Mouse (Mus musculus) heart, embryonic 13.5 days (tissue): ENCODE measurements at regions not wholly inside any gene's neighbourhood (a gene's known extent, or its start where the extent isn't known, plus 50 kb on each side); places are given as distances from the start of the nearest gene placed in this dataset.

Experiments
- ATAC-seq: fragments of 200-750 bp; cut with Nextera tagmentation; 2 replicates; pipeline ENCODE4 v1.8.0; 2017; ENCODE audit warnings: moderate TSS enrichment; ENCODE audit not compliant: insufficient number of reproducible peaks, low FRiP score, low TSS enrichment; ENCODE audit errors: extremely low read depth
- H3K27ac ChIP-seq: fragments of 300-500 bp; sonication (generic); replicated peaks from 2 replicates; pipeline ENCODE4 v1.5.1; 2015; ENCODE audit warnings: moderate library complexity, mild to moderate bottlenecking, inconsistent platforms
- H3K27me3 ChIP-seq: fragments of 300-500 bp; sonication (generic); replicated peaks from 2 replicates; pipeline ENCODE4 v1.6.1; 2015; ENCODE audit warnings: mild to moderate bottlenecking, inconsistent platforms
- H3K36me3 ChIP-seq: fragments of 300-500 bp; sonication (generic); 2 replicates; pipeline ENCODE4 v1.6.1; 2015; ENCODE audit warnings: mild to moderate bottlenecking, inconsistent platforms
- H3K4me1 ChIP-seq: fragments of 300-500 bp; sonication (generic); 2 replicates; pipeline ENCODE4 v1.6.1; 2015; ENCODE audit warnings: inconsistent platforms
- H3K4me2 ChIP-seq: fragments of 300-500 bp; sonication (generic); 2 replicates; pipeline ENCODE4 v1.6.1; 2015; ENCODE audit warnings: inconsistent platforms, mild to moderate bottlenecking, moderate library complexity
- H3K4me3 ChIP-seq: fragments of 300-500 bp; sonication (generic); 2 replicates; pipeline ENCODE4 v1.5.1; 2015; ENCODE audit warnings: moderate library complexity, mild to moderate bottlenecking, inconsistent platforms
- H3K9ac ChIP-seq: fragments of 300-500 bp; sonication (generic); 2 replicates; pipeline ENCODE4 v1.6.1; 2015; ENCODE audit warnings: inconsistent platforms, mild to moderate bottlenecking, moderate library complexity
- H3K9me3 ChIP-seq: fragments of 300-500 bp; sonication (generic); 2 replicates; pipeline ENCODE4 v1.6.1; 2016; ENCODE audit warnings: inconsistent platforms
- WGBS: fragments of 180-500 bp; shearing (Covaris S2); methylation state at CpG from one replicate; pipeline ENCODE4 v1.1.7; 2015; ENCODE audit warnings: mixed read lengths; 5-methylcytosine and 5-hydroxymethylcytosine counted together

- no peak overlapping the region for H3K27ac ChIP-seq
- H3K9me3 ChIP-seq = no peaks in the 10 kb centered on the region
- no peak overlapping the region for H3K4me2 ChIP-seq
- H3K4me3 ChIP-seq = no peak overlapping the region
- no peaks in the 10 kb centered on the region for H3K27me3 ChIP-seq
- H3K4me1 ChIP-seq = peaks cover 22% of the 10 kb centered on the region
- no peak overlapping the region for H3K9ac ChIP-seq
- H3K36me3 ChIP-seq = no peaks in the 10 kb centered on the region
- 74% methylated on average over 3 of the region's 3 CpGs for WGBS
- no peak for ATAC-seq
Measured at GRCm38 (mm10) chr15:93831148-93831547, 235.5 kb upstream of the Prickle1 start.

- H3K9me3 ChIP-seq = no peaks in the 10 kb centered on the region
Measured at GRCm38 (mm10) chr15:93824729-93825694, 229.3 kb upstream of the Prickle1 start.

GRCm38 (mm10) chr15:93821236-93821635 is 225.5 kb upstream of the Prickle1 start:
- ATAC-seq = no peak
- no peaks in the 10 kb centered on the region for H3K9me3 ChIP-seq
- no peak overlapping the region for H3K27ac ChIP-seq
- no peak overlapping the region for H3K4me2 ChIP-seq
- WGBS = 67% methylated on average over 6 of the region's 6 CpGs
- no peaks in the 10 kb centered on the region for H3K36me3 ChIP-seq
- H3K4me3 ChIP-seq = no peak overlapping the region
- no peaks in the 10 kb centered on the region for H3K27me3 ChIP-seq
- no peak overlapping the region for H3K9ac ChIP-seq
- peaks cover 21% of the 10 kb centered on the region for H3K4me1 ChIP-seq

More at GRCm38 (mm10) chr15:93824729-93825694, 229.3 kb upstream of the Prickle1 start:
- H3K36me3 ChIP-seq = no peaks in the 10 kb centered on the region
- no peak; the same call in 1 of the 2 replicates for ATAC-seq
- H3K4me1 ChIP-seq = peaks cover 21% of the 10 kb centered on the region
- peak overlapping the region; percentile 75 for H3K9ac ChIP-seq
- H3K4me3 ChIP-seq = peak overlapping the region; percentile 43
- peak overlapping the region; percentile 68 for H3K4me2 ChIP-seq
- WGBS = 24% methylated on average over 28 of the region's 28 CpGs
- H3K27ac ChIP-seq = peak overlapping the region; percentile 76
- H3K27me3 ChIP-seq = no peaks in the 10 kb centered on the region

DNA sequence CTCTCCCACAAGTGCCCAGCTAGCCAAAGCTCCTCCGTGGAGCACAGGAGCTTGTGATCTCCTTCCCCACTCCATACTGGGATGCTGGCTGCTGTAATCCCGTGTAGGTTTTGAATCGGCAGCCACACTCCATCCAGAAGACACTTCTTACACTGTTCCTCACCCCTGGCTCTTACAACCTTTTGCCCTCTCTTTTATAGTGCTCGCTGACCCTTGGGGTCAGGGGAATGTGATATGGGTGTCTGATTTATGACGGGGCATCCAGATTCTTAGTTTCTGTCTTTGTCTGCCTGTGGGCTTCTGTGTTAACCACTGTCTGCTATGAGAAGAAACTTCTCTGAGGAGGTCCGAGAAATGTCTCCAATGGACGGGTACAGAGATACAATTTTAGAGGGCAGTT is 216.3 kb upstream of the Prickle1 start:
- H3K4me2 ChIP-seq = no peak overlapping the region
- 72% methylated on average over 7 of the region's 7 CpGs for WGBS
- H3K27me3 ChIP-seq = no peaks in the 10 kb centered on the region
- H3K4me3 ChIP-seq = no peak overlapping the region
- ATAC-seq = no peak
- H3K9me3 ChIP-seq = peaks cover 8% of the 10 kb centered on the region; the same call in 1 of the 2 replicates
- no peak overlapping the region for H3K9ac ChIP-seq
- H3K4me1 ChIP-seq = no peaks in the 10 kb centered on the region
- no peaks in the 10 kb centered on the region for H3K36me3 ChIP-seq
- no peak overlapping the region for H3K27ac ChIP-seq

DNA sequence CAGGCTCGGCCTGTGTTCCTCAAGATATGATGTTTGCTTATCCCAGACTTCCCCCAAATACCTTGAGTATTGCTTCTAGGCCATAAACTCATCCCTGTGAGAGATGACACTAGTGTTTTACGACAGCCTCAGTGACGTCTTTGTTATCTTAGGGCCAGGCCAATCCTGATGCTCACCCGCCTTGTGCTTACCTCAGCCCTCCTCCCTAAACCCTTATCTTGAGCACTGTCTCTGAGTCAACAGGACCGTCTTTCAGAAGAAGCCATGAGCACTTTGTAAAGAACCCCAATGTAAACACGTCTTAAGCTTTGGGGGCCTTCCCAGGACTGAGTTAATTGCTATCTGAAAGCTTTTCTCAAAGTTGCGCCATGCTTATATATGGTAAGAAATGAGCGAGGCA is 212.3 kb upstream of the Prickle1 start:
- no peak for ATAC-seq
- no peaks in the 10 kb centered on the region for H3K4me1 ChIP-seq
- no peak overlapping the region for H3K27ac ChIP-seq
- H3K9me3 ChIP-seq = no peaks in the 10 kb centered on the region
- 64% methylated on average over 8 of the region's 8 CpGs for WGBS
- no peak overlapping the region for H3K9ac ChIP-seq
- no peak overlapping the region for H3K4me3 ChIP-seq
- H3K36me3 ChIP-seq = no peaks in the 10 kb centered on the region
- H3K27me3 ChIP-seq = no peaks in the 10 kb centered on the region
- no peak overlapping the region for H3K4me2 ChIP-seq

DNA sequence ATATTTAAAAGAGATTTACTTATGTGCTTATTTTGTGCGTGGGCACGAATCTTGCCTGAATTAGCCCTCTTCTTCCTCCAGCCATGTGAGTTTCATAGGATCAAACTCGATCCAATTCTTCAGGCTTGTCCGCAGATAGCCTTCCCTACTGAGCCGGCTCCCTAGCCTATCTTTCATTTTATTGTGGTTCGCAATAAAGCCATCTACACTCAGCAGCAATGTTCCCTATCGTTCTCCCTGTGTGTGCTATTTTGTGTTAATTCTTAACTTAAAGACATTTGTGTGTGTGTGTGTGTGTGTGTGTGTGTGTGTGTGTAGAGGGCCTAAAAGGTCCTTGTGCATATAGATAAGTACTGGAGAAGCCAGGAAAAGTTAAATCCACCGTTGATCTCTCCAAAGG is 211.8 kb upstream of the Prickle1 start:
- Histone ChIP-seq H3K27ac (no peak overlapping the region), H3K4me1 (no peaks in the 10 kb centered on the region), H3K36me3 (no peaks in the 10 kb centered on the region), H3K9ac (no peak overlapping the region), H3K4me2 (no peak overlapping the region), H3K9me3 (no peaks in the 10 kb centered on the region), H3K4me3 (no peak overlapping the region), H3K27me3 (no peaks in the 10 kb centered on the region)
- ATAC-seq = no peak
- 87% methylated on average over 8 of the region's 8 CpGs for WGBS

- no peak for ATAC-seq
- Histone ChIP-seq H3K9me3 (no peaks in the 10 kb centered on the region), H3K27ac (no peak overlapping the region), H3K4me3 (no peak overlapping the region), H3K9ac (no peak overlapping the region), H3K4me2 (no peak overlapping the region), H3K4me1 (no peaks in the 10 kb centered on the region), H3K36me3 (no peaks in the 10 kb centered on the region), H3K27me3 (no peaks in the 10 kb centered on the region)
- 73% methylated on average over 9 of the region's 9 CpGs for WGBS
Measured at GRCm38 (mm10) chr15:93804703-93805102, 209.0 kb upstream of the Prickle1 start.

DNA sequence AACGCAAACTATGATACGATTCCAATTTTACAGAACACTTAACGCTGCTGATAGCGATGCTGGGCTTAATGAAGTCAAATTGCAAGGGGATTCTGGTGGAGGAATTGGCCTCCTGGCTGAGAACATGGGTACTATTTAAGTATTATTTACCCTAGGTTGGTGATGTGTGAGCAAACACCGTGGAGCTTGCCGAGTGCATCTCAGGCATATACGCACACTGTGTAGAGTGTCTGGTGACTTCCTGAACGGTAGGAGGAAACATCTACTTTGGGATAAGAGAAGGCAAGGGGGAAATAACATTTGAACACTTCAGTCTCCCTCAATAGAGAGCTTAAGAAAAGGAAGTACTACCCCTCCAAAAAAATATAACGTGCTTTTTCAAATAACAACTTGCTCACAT is 194.8 kb upstream of the Prickle1 start:
- no peak overlapping the region for H3K4me2 ChIP-seq
- no peak for ATAC-seq

DNA sequence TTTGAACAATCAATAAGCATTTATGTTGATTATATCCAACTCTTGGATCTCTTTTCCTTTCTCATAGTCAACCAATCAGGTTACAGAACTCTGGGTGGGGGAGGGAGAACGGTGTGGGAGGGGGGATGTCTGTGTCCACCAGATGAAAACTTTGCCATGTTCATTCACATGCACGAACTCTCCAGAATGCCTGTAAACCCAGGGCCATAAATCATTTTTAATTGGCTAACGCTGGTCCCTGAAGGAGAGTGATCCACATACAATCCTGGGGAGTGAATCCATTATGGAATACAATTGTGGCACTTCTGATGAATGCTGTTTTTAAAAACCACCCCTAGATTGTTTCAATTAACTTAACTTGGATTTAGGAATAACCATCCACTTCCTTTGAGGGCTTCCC is 194.1 kb upstream of the Prickle1 start:
- Histone ChIP-seq H3K36me3 (no peaks in the 10 kb centered on the region), H3K4me3 (no peak overlapping the region), H3K4me2 (no peak overlapping the region), H3K27me3 (no peaks in the 10 kb centered on the region), H3K9me3 (no peaks in the 10 kb centered on the region), H3K27ac (no peak overlapping the region), H3K4me1 (0 out of 2 replicates have a peak, but pooled peaks cover 3% of the 10 kb centered on the region), H3K9ac (no peak overlapping the region)
- WGBS = 83% methylated on average over 3 of the region's 3 CpGs
- no peak for ATAC-seq

More for the DNA sequence above, 194.8 kb upstream of the Prickle1 start:
- H3K4me1 ChIP-seq = peaks cover 7% of the 10 kb centered on the region; the same call in 1 of the 2 replicates
- H3K36me3 ChIP-seq = no peaks in the 10 kb centered on the region
- no peak overlapping the region for H3K27ac ChIP-seq
- no peaks in the 10 kb centered on the region for H3K9me3 ChIP-seq
- H3K9ac ChIP-seq = no peak overlapping the region
- WGBS = 71% methylated on average over 9 of the region's 9 CpGs
- H3K27me3 ChIP-seq = no peaks in the 10 kb centered on the region
- no peak overlapping the region for H3K4me3 ChIP-seq

DNA sequence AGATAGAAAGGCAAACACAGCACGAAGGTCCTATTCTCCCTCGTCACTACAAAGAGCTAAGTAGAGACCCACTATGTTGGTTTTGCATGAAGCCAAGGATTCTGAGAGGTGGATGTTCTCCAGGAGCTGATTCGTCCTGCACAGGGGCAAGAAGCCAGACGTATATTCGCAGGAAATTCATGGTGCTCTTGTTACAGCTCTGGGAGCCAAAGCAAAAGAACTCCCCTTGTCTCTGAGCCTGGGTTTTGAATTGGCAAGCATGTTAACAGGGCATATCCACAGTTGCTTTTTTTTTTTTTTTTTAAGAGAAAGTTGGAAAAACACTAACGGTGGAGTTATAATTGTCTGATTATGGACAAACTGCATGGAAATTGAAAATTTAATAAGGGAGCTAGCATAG is 191.7 kb upstream of the Prickle1 start:
- no peaks in the 10 kb centered on the region for H3K36me3 ChIP-seq
- no peak for ATAC-seq
- no peaks in the 10 kb centered on the region for H3K27me3 ChIP-seq
- 77% methylated on average over 6 of the region's 6 CpGs for WGBS
- H3K9me3 ChIP-seq = no peaks in the 10 kb centered on the region
- 0 out of 2 replicates have a peak, but pooled peaks cover 3% of the 10 kb centered on the region for H3K4me1 ChIP-seq
- H3K4me3 ChIP-seq = no peak overlapping the region
- no peak overlapping the region for H3K4me2 ChIP-seq
- H3K9ac ChIP-seq = no peak overlapping the region
- no peak overlapping the region for H3K27ac ChIP-seq

DNA sequence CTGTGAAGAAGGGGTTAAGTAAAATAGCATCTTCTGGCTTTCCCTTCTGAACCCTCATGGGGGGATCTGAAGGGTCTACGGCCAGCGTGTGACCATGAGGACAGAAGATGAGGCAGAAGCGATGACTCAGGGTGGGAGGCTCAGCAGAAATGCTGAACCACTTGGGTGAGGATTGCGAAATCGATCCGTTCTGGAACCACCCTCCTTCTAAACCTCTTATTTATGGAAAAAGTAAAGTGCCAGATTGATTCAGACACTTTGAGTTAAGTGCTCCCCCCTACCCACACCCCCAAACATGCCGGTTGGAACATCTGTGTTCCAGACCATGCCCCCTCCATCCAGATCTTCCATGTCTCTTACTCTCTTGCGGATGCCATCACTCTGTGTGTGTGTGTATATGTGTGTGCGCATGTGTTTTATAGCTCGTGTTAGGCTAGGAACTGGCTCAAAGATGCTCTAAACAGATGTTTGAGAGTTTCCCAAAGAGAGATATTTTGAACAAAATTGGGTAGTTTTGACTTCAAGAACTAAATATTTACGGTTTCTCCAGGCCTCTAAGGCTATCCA is 190.2 kb upstream of the Prickle1 start:
- no peaks in the 10 kb centered on the region for H3K36me3 ChIP-seq
- no peaks in the 10 kb centered on the region for H3K9me3 ChIP-seq
- H3K4me3 ChIP-seq = no peak overlapping the region
- ATAC-seq = no peak
- no peak overlapping the region for H3K27ac ChIP-seq
- no peaks in the 10 kb centered on the region for H3K4me1 ChIP-seq
- no peak overlapping the region for H3K9ac ChIP-seq
- no peaks in the 10 kb centered on the region for H3K27me3 ChIP-seq
- H3K4me2 ChIP-seq = no peak overlapping the region
- 86% methylated on average over 11 of the region's 11 CpGs for WGBS
